Mouse (Mus musculus): ENCODE results near the gene Ift80. TPM values are rescaled to one million over a fixed set of nuclear protein-coding genes. Genes with fewer than 3 reads are reported as not detected.

Gene Ift80
- polyA plus RNA-seq, 1 experiment from 2014 or later, result 8.6 TPM

MicroRNA genes within 50 kb of the gene (microRNA counts, 519-probe panel; counts per million panel counts)
- microRNA mmu-miR-15b, result 3,546 counts per million, percentile 95 among the panel's probes with 10 or more counts

Small RNA genes lying within 50 kb of the gene (microRNA-seq; reads per million reads assigned to microRNA genes)
- gene Mir15b (1,002 reads per million, percentile 80 among the genes with 10 or more reads in this experiment), gene Mir16-2 (245 reads per million, percentile 64 among the genes with 10 or more reads in this experiment)

Other genes starting within 250 kb of the Ift80 start
- 3.4 and 3.8 TPM in 2 replicates for gene 1110032F04Rik, start 135.0 kb downstream of the Ift80 start, polyA plus RNA-seq (2015; fragmentation: Nextera tagmentation; extraction: Ambion mirVana)
- gene Smc4, start 168 bp upstream of the Ift80 start, polyA plus RNA-seq (2015; fragmentation: Nextera tagmentation; extraction: Ambion mirVana), result 23.4 and 30.3 TPM in 2 replicates
- gene Trim59, start 40.2 kb upstream of the Ift80 start, polyA plus RNA-seq (2015; fragmentation: Nextera tagmentation; extraction: Ambion mirVana), result 31.9 and 39.5 TPM in 2 replicates
- 30.3 and 30.5 TPM in 2 replicates for gene Kpna4, start 122.5 kb upstream of the Ift80 start, polyA plus RNA-seq (2015; fragmentation: Nextera tagmentation; extraction: Ambion mirVana)
- gene Arl14, start 217.8 kb upstream of the Ift80 start, polyA plus RNA-seq (2015; fragmentation: Nextera tagmentation; extraction: Ambion mirVana), result not detected in 2 replicates